Mouse (Mus musculus): ENCODE measurements around the gene Slc10a3.

DNA sequence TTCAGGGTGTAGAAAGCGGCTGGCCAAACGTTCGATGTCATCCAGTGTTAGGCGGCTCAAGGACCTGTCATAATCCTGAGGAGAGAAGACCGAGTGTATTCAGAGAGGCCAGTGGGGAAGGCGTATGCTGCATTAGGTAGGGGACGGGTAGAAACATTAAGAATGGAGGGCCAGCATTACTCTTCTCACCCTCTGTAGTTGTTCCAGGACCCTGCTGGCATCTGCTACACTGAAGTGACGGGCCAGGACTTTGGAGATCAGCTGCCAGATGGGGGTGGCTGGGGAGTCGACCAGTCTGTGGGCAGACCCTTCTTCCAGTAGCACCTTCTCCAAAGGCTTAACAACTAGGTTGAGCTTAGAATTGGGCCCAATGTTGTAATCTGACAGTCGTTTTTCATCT, 5.6 kb downstream of the Slc10a3 start:
- TF ChIP-seq POU5F1 (IDR thresholded peaks at IDR 0.05; ENCODE audit: borderline replicate concordance, low read length): no peak
- TF ChIP-seq CTCF (conservative IDR thresholded peaks at IDR 0.05; ENCODE audit: low read length): no peak
- no peak for TF ChIP-seq NANOG (IDR thresholded peaks at IDR 0.05; ENCODE audit: borderline replicate concordance, low read length)

All from E14TG2a.4 (cell line).